Mouse (Mus musculus) activated CD4-positive, CD25-positive, alpha-beta regulatory T cell, adult 4 months (primary cell): ENCODE results near the gene Ssbp3. TPM values are rescaled to one million over a fixed set of nuclear protein-coding genes. Genes with fewer than 3 reads are reported as not detected.

Experiments used
- ATAC-seq: one replicate; pipeline ENCODE4 v1.8.0; 2017
- polyA plus RNA-seq, 2 experiments: library from polyadenylated mRNA; unstranded; fragments of 100-300 nt; shearing (Covaris generic); gene quantifications; one replicate each; pipeline ENCODE4 v1.2.1; 2017

Gene Ssbp3
- polyA plus RNA-seq, 2 experiments from 2014 or later = 42.9 to 48.0 TPM

DNA sequence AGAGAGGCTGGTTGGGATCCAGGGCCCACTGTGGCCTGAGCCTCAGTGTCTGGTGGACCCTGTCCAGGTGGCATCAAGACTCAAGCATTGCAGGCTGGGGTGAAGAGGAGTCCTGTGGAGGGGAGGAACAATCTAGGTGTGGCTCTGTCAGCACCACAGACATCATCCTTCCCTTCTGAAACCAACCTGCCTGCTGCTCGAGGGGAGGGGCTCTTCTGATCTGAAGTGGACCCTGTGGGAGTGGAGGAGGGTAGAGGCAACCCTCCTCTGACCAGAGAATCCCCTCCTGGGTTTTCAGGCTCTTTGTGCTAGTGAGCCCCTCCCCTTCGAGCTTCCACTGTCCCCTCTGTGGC, 25.1 kb downstream of the Ssbp3 start:
- ATAC-seq = peak; percentile 35

DNA sequence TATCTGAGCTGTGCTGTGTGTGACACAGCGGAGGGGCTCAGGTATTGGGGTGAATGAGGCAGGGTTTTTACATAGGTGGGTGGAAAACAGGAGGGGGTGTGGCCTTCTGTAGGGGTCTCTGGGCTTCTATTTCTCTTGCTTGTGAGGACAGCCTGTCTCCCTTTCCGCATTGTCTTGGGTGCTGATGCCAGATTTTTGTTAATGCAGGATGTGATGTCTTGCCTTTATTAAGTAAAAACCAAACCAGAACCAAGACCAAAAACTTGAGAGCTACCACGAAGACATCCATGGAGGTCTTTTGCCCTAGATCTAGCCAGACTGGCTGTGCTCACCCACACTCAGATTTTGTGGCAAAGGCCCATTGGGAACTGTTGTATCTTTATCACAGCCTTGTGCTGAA, 25.5 kb downstream of the Ssbp3 start:
- ATAC-seq = no peak

DNA sequence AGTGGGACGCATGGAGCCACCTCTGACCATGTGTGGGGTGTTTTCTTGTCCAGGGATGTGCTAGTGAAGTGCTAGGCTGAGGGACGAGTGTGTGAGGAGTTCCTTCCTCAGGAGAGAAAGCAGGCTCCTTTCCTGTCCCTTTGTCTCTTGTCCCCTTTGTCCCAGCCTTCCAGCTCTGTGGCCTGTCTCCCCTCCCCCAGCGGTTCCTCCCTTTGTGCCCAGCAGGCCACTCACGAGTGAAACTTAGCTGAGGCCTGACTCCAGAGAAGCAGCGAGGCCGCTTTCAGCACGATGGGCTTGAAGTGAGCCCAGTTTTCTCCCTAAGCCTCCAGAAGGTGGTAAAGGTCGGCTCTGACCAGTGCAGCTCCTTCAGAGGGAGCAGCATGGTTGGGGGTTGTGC, 26.2 kb downstream of the Ssbp3 start:
- no peak for ATAC-seq

DNA sequence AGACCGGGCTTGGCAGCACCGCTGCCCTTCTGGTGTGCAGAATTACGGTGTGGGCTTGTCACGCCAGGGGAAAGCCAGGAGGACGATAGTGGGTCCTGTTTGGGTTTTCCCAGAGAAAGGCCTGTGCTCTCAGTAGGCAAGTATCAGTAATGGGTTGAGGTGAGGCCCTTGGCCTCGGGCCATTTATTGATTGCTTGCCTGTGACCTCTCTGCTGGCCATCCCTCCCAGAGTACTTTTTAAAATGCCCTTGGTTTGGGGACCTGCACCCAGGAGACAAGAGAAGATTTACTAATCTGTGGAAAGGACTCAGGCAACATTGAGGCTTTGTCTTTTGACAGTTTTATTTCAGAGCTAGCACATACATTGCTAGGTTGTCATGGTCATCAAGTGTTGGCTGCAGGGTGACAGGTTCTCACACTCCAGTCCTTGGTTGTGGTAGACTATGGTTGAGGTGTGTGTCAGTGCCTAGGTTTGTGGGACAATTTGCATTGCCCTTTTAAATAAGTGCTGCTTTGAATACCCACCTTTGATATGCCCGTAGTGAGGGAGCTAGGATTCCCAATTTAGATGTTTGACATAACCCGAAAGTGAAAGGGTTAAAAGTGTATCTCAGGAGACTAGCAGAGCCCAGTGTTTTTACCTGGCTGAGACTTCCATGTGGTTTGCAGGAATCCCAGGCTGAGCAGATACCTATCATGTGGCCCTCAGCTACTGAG, 28.2 kb downstream of the Ssbp3 start:
- ATAC-seq = no peak

DNA sequence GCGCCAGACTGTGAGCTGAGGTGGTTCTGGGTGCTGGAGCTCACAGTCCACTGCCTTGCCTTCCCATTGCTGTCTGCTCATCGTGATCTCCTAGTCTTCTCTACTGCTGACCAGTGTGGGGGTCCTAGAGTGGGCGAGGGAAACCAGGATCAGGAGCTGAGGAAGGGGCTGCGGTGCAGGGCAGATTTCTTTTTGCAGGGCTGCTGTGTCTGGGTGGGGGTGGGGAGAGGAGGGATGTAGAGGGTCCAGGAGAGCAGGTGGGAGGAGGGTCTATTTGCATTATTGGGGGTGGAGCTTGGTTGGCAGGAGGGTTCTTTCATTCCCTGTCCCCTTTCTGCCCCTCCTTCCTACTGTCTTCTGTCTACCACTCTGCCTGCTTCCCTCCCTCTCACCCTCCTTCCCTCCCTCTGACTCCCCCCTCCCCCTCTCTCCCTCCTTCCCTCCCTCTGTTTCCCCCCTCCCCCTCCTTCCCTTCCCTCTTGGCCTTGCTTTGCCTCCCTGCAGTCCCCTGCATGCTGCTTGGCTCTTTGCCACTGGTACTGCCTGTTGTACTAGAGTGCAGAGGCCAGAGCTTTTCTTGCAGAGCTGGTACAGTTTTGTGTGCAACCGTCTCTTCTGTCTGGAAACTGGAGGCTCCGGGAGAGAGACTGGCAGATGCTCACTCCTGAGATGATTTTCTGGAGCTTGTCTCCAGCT, 28.9 kb downstream of the Ssbp3 start:
- ATAC-seq = no peak

DNA sequence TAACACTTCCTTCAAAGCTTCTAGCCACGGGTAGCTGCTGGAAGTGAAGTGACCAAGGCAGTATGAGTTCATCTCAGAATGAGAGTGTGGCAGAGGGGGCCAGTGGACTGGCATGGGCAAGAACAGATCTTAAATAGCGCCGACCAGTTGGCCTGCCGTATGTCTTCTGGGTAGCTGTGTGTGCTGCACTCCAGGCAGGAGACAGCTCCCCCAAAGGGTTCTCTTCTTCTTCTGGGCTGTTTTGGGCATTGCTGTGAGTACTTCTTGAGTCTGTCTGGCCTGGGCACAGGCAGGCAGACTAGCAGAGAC, 29.4 kb downstream of the Ssbp3 start:
- ATAC-seq = no peak

DNA sequence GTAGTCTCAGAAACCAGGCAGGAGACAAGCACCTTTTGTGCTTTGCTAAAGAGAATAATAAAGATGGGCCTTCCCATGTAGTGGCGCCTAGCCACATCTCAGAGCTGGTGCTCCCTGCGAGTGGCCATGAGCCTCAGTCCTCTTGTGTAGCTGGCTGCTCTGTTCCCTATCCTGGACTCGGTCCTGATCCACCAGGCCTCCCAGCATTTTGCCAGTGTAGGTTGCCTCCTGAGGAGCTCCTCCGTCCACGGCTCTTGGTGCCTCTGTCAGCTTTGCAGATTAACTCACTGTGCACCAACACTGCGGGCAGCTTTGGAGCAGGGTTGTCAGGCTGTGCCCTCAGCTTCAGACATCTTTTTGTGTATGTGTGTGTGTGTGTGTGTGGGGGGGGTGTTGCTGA, 30.4 kb downstream of the Ssbp3 start:
- no peak for ATAC-seq

DNA sequence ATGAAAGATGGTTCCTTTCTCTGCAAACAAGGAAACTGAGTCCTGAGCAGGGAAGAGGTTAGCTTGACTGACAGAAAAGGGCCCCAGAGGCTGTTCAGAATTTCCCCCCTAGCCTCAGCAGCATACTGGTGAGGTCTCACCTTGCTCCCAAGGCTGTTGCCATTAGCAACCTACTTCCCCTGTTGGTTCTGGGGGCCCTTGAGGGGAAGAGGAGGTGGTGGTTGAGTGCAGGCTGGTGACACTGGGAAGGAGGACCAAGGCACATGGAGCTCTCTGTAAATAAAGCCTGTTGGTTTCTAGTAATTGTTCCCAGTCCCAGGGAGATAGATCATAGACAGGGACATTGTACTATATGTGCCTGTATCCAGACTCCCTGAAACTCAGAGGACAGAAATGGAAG, 31.0 kb downstream of the Ssbp3 start:
- no peak for ATAC-seq

DNA sequence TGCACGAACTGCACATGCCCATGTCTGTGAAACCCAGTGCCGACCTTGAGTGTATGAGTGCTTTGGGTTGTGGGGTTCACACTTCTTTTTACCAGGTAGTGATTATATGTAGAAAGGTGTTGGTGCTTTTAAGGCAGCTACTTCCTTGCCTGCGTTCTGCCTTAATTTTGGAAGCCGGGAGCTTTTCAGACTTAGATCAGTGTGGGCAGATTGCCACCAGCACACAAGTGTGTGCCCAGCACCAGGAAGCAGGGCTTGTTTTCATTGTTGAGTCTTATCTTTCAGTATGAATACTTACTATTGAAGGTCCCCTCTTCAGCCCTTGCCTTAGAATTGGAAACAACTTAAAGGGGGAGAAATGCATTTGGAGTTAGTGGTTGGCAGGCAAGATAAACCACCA, 32.0 kb downstream of the Ssbp3 start:
- no peak for ATAC-seq

DNA sequence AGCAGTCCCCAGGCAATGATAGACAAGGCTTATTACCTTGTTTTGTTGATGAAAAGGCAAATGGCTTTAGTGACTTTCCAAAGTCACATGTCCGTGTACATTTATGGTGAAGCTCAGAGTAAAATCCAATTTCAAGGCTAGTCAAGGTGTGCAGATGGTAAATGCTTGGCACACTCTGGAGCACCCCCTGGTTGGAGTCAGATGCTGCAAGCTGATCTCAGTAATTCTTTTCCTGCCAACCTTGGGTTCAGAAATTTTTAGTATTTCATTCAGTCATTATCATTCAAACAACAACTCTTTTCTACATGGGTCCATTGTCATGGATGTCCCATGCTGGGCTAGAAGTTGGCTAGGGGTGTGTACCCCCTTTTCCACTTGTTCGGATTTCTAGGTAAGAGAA, 33.1 kb downstream of the Ssbp3 start:
- no peak for ATAC-seq

DNA sequence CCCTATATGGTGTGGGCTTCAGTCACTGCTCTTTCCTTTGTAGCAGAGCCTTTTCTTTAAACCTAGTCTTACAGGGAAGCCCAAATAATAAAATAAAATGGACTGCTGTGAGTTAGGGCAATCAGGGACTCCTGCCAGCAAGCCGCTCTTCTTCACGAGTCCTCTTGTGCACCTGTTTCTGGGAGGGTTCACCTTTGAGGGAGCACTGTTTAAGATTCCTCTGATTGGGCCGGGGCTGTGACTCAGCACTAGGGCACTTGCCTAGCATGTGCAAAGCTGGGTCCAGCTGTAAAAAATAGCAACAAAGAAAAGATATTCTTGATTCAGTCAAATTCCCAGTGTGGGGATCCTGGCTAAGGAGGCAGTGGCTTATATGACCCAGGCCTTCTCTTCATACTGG, 34.4 kb downstream of the Ssbp3 start:
- ATAC-seq = no peak

DNA sequence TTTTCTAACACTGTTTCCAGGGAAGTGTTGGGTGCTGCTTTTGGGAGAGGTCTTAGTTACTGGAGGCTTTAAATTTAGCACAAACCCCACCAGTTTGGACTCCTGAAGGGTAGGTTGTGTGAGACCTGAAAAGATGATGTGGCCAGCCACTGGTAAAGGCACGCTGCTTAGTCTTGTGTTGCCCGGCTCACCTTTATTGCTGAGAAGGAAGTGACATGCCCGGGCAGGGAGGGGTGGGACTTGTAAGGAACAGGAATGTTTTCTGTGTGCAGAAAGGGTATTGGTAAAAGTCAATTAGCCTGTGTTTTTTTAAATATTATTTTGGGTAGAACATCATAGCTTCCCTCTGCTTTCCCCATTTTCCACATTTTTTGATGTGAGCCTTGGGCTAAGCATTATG, 37.2 kb downstream of the Ssbp3 start:
- no peak for ATAC-seq

DNA sequence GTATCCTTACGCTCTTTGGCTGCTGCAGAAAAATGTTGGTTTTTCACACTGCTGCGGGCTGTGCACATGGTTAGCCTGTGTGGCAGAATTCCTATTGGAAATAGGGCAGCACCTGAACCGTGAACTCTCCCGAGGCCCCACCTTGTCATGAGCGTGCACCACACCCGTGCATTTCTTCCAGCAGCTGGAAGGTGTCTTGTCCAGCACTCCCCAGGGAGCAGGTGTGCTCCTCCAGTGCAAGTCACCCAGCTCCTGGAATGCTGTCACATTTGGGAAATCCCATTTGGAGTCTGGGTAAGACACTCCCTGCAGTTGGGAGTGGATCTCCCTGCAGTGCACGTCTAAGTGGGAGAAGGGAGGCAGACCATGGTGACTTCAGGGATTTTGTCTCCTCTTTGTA, 38.0 kb downstream of the Ssbp3 start:
- no peak for ATAC-seq

DNA sequence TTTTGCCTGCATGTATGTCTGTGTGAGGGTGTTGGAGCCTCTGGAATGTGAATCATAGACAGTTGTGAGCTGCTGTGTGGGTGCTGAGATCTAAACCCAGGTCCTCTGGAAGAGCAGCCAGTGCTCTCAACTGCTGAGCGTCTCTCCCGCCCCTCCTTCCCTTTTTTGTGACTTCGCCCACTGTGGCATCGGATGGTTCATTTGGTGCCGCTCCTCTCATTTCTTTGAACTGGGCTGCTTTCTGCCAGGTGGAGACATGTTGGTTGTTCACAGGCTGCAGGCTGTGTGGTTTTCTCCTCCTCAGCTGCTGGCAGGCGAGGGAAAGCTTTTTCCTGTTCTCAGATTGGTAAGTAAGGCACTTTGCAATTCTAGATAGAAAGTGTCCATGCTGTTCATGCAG, 38.7 kb downstream of the Ssbp3 start:
- no peak for ATAC-seq

DNA sequence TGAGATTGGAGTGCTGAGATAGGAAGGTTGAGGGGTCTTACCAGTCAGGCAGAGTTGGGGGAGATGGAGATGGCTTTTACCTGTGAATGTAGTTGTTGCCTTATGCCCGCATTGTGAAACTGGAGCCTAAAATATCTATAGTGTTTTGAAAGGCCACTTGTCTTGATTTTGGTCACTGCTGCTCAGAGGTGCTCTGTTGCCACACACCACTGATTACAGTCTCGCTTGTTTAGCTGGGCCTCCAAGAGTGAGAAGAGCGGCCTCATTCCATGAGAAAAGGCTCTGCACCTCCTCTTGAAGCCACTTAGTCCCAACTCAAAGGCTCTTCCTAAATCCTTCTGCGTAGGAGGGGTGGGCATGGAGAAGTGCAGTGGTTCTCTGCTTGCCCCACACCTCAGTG, 40.3 kb downstream of the Ssbp3 start:
- no peak for ATAC-seq

DNA sequence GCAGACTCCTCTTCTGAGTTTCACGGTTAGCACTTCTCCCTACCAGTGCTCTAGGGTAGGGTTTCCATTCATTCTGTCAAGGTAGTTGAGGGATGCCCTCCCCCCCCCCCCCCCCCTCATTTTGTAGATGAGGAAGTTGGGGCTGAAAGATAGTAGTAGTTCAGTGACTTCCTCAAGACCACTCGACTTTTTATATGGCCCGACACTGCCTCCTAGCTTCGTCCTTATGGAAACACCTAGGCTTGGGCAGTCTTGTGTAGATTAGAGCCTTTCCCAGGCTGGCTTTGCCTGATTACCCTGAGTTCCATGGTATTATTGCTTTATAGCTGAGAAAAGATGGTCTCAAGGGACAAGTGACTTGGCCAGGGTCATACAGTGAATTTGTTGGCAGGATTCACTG, 41.0 kb downstream of the Ssbp3 start:
- no peak for ATAC-seq

DNA sequence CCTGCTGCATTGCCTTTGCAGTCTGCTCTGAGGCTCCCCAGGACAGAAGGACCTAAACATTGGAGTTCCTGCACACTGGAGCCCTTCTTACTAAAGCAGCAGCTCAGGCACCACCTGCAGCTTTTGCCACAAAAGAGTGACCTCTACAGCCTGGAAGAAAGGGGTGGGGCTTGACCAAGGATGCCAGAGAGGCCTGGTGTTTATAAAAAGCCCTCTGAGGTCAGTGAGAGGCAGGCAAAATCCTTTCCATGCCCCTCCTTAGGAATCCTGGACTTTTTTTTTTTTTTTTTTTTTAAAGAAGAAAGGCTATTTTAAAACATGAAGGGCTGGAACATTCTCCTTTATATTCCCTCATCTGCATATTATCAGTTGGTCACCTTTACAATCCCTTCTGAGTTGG, 42.7 kb downstream of the Ssbp3 start:
- ATAC-seq = no peak

DNA sequence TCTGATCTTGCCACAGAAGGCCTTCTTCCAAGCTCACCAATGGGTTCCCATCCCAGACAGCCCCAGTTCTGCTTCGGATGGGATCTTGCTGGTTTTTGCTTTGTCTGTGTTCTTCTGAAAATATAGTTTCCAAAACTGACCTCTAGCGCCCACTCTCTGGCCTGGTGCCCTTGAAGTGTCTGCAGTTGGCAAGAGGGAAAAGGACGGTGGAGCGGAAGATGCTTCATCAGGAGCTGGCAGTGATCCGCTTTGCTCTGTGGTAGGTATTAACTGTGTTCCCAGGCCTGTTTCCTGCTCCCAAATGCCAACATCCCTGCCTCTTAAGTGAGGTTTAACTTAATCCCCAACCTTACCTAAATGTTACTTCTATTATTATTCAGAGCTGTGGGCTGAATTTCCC, 43.3 kb downstream of the Ssbp3 start:
- ATAC-seq = no peak

DNA sequence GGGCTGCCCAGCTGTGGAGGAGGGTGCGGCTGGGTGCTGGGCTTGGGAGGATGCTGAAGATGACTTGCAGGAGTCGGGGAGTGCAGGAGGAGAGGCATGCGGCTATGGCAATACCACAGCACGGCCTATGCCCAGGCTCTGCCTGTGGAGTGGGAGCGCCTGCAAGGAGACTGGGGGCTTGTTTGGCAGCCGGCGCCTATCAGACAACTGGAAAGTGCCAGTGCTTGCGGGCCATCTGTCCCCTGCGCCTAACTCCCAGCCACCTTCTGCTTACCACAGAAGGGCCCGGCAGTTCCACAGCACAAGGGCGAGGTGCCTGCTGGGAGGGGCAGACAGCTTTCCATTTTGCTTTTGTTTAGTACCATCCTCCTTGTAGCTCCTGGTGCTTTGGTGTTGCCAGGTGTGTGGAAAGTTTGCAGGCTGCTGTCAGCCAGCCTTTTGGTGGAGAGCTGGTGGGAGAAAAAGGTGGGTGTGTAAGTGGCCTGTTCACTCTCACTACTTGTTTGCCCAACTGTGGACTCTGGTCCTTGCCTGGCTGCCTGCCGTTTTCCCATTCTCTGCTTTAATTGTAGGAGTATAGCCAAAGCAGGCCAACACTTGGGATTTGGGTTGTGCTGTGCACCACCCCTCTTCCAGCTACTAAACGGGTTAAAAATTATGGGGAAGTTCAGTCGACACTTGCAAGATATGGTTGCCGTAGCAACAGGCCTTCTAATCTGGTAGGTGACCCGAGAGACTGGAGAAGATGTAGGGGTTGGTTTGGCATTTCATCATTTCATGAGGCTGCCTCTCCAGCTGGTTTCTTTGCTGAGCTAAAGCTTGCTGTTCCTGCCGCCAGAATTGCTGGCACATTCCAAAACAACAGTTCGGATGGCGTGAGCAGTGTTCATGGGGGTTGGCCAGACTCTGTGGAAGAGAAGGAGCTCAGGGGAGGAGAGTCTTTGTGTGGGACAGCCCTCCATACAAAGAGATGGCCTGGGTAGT, 45.5 kb downstream of the Ssbp3 start:
- ATAC-seq = no peak

DNA sequence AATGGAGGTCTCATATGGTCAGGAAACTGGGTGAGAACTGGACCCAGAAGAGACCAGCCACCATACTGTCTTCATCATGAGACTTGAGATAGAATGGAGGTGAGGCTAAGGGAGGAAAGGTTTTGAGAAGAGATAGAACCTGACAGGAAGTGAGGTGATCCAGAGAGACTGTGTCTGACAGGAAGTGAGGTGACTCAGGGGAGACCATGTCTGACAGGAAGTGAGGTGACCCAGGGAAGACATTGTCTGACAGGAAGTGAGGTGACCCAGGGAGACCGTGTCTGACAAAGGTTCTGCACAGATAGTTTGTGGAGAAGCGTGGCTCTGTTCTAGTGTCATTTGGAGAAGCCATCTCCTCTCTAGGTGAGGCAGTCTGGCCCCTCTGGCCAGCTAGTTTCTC, 47.6 kb downstream of the Ssbp3 start:
- ATAC-seq = peak; percentile 95

DNA sequence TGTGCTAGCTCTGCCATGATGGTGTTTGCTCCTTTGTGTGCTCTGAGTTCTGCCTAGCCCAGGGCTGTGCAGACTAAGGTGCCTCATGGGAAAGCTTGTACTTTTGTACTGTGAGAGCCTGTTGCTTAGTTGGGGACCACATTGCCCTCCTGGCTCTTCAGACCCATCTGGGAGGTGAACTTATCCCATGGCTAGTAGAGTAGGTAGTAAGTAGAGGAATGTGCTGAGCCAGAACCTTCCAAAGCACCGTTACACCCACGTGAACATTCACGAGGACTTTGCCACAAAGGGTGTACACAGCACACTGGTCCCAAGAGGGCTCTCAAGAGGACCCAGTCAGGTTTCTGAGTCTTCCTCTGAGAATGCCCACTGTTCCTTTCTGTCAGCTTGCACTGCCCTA, 48.1 kb downstream of the Ssbp3 start:
- no peak for ATAC-seq

DNA sequence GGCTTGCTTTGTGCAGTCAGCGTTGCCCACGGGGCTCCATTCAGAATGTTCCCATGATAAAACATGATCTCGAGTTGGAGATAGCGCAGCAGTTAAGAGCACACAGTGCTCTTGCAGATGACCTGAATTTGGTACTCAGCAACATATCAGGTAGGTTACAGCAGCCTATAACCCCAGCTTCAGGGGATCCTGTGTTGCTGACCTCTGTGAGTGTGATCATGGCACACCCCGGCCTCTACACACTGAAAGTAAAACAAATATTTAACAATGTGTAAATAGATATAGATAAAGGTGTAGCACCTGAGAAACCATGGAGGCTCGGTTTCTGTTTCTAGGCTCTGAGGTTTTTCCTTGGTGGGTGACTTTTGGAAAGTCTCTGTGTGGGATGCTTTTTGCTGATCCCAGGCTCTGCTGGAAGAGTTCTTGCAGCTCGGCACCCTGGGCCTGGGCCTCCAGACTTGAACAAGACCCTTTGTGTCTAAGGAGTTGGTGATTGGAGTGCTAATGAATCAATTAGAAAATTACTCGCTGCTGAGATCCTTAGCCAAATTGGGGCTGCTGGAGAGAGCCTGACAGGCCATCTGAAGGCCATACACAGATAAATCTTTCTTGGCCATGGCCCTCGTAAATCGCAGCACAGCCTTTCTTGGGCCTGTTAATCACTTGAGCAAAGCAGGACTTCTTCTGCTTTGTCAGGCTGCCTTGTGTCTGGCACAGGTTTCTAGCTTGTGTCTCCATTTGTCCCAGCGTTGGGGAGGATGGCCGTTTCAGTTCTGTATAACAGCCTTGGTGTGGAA, 49.2 kb downstream of the Ssbp3 start:
- no peak for ATAC-seq

DNA sequence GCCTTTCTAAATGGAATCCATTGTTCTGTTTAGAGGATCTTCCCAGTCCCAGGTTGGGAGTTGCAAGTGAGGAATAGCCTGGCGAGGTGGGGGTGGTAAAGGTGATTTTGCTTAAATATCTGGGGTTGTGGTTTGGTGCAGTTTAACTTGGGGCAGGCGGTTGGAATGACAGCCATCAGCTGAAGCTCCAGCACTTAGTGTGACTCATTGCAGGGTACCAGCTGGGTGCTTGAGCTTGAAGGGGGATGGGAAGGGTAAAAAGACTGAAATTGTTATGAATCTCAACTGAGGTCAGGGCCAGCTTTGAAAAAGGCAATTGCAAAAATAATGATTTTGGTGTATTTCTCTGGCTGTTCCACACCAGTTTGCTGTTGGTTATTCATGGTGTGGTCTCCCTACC, 50.0 kb downstream of the Ssbp3 start:
- no peak for ATAC-seq
